Mouse (Mus musculus): ENCODE results near the gene Ino80b. TPM values are rescaled to one million over a fixed set of nuclear protein-coding genes. Genes with fewer than 3 reads are reported as not detected.
"Not testable (repeated sequence)": the region's sequence is repeated elsewhere in the genome, so short reads cannot be mapped to it uniquely, and the experiment has no call there.

Gene Ino80b
- polyA plus RNA-seq, 1 experiment from 2014 or later = 19.4 TPM

- ATAC-seq (ENCODE audit: low FRiP score) (no peak), DNase-seq (ENCODE audit: low spot score, missing footprints) (peak; percentile 93)
- Histone ChIP-seq H3K4me1 (ENCODE audit: control insufficient read depth, insufficient read depth, low read length) (peaks cover 20% of the 10 kb centered on the region), H3K27me3 (ENCODE audit: control insufficient read depth, insufficient read depth, low read length) (peaks cover 31% of the 10 kb centered on the region), H3K9ac (ENCODE audit: low read length) (peak overlapping the region; percentile 33; the same call in 1 of the 2 replicates), H3K4me3 (ENCODE audit: low read depth, low read length) (peak overlapping the region; percentile 20), H3K4me2 (peak overlapping the region; percentile 29), H3K27ac (ENCODE audit: low read depth, low read length) (no peak overlapping the region), H3K9me3 (ENCODE audit: control insufficient read depth, low read length) (no peaks in the 10 kb centered on the region), H3K36me3 (ENCODE audit: control insufficient read depth, insufficient read depth, low read length) (no peaks in the 10 kb centered on the region)
- under 1% methylated on average over 49 of the region's 49 CpGs for WGBS
These were observed 36.9 kb upstream of the Ino80b start for GRCm38 (mm10) chr6:83161921-83162641.

GRCm38 (mm10) chr6:83161442-83161841, 36.2 kb upstream of the Ino80b start:
- ATAC-seq (ENCODE audit: low FRiP score) (no peak), DNase-seq (ENCODE audit: low spot score, missing footprints) (peak; percentile 90)
- Histone ChIP-seq H3K9ac (ENCODE audit: low read length) (peak overlapping the region; percentile 30; the same call in 1 of the 2 replicates), H3K27ac (ENCODE audit: low read depth, low read length) (no peak overlapping the region), H3K4me1 (ENCODE audit: control insufficient read depth, insufficient read depth, low read length) (peaks cover 20% of the 10 kb centered on the region), H3K36me3 (ENCODE audit: control insufficient read depth, insufficient read depth, low read length) (no peaks in the 10 kb centered on the region), H3K4me3 (ENCODE audit: low read depth, low read length) (peak overlapping the region; percentile 20), H3K27me3 (ENCODE audit: control insufficient read depth, insufficient read depth, low read length) (peaks cover 31% of the 10 kb centered on the region), H3K9me3 (ENCODE audit: control insufficient read depth, low read length) (no peaks in the 10 kb centered on the region), H3K4me2 (peak overlapping the region; percentile 29)
- 4% methylated on average over 19 of the region's 19 CpGs for WGBS

DNA sequence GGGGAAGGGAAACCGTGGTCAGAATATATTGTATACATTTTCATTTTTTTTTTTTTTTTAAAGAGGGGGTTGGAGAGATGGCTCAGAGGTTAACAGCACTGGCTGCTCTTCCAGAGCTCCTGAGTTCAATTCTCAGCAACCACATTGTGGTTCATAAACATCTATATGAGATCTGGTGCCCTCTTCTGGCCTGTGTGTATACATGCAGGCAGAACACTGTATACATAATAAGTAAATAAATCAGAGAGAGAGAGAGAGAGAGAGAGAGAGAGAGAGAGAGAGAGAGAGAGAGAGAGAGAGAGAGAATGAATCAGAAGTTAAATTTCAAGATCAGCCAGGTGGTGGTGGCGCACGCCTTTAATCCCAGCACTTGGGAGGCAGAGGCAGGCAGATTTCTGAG, 34.2 kb upstream of the Ino80b start:
- DNase-seq (ENCODE audit: low spot score, missing footprints); H3K36me3 ChIP-seq (ENCODE audit: control insufficient read depth, insufficient read depth, low read length); H3K4me2 ChIP-seq; H3K9ac ChIP-seq (ENCODE audit: low read length); H3K27ac ChIP-seq (ENCODE audit: low read depth, low read length); ATAC-seq (ENCODE audit: low FRiP score); H3K9me3 ChIP-seq (ENCODE audit: control insufficient read depth, low read length); H3K4me3 ChIP-seq (ENCODE audit: low read depth, low read length): not testable (repeated sequence)
- H3K4me1 ChIP-seq (ENCODE audit: control insufficient read depth, insufficient read depth, low read length) = peaks cover 20% of the 10 kb centered on the region
- H3K27me3 ChIP-seq (ENCODE audit: control insufficient read depth, insufficient read depth, low read length) = peaks cover 31% of the 10 kb centered on the region
- 12% methylated on average over 3 of the region's 3 CpGs for WGBS

GRCm38 (mm10) chr6:83156259-83156684, 31.0 kb upstream of the Ino80b start, which contains the start of the genes Wdr54 and 1700003E16Rik:
TSS of gene Wdr54 (minus strand) at chr6:83156397.
TSS of gene 1700003E16Rik (plus strand) at chr6:83156404.
- ATAC-seq (ENCODE audit: low FRiP score) = peak; percentile 95
- H3K27me3 ChIP-seq (ENCODE audit: control insufficient read depth, insufficient read depth, low read length) = peaks cover 14% of the 10 kb centered on the region
- H3K9me3 ChIP-seq (ENCODE audit: control insufficient read depth, low read length) = no peaks in the 10 kb centered on the region
- peak within 1 kb of the TSS; percentile 71 for H3K9ac ChIP-seq (ENCODE audit: low read length)
- peaks cover 16% of the 10 kb centered on the region for H3K4me1 ChIP-seq (ENCODE audit: control insufficient read depth, insufficient read depth, low read length)
- whole genome bisulfite sequencing = 1% methylated on average over 32 of the region's 32 CpGs
- H3K27ac ChIP-seq (ENCODE audit: low read depth, low read length) = no peak within 1 kb of the TSS
- DNase-seq (ENCODE audit: low spot score, missing footprints) = peak; percentile 99
- H3K36me3 ChIP-seq (ENCODE audit: control insufficient read depth, insufficient read depth, low read length) = peaks cover 7% of the 10 kb centered on the region; the same call in 1 of the 2 replicates
- peak within 1 kb of the TSS; percentile 88 for H3K4me2 ChIP-seq
- H3K4me3 ChIP-seq (ENCODE audit: low read depth, low read length) = peak within 1 kb of the TSS; percentile 53

DNA sequence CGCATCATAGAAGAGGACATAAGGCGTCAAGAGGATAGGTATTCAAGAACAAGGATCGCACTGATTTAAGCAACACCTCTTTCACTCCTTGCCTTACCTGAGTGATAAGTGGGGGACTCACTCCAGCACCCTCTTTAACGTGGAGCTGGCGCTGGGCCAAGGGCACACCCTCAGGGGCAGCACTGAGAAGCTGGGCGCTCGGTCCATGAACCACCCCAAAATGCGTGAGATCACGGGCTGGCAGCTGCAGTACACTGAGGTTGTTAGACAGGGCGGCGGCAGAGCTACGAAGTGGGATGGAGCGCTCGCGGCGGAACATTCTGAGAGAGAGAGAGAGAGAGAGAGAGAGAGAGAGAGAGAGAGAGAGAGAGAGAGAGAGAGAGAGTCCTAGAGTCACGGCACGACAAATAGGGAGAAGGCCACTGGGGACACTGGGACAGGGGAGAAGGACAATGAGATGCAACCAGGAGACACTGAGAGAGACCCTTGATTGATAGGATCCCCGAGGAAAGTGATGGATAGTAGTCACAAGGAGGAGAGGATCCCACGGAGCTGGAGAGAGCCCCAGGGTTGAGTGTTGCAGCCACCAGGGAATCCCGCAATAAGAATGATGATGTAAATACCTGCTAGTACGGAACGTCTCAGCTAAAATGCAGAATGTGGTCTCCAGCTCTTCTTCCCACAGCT, 30.5 kb upstream of the Ino80b start:
- Histone ChIP-seq H3K4me3 (ENCODE audit: low read depth, low read length) (peak overlapping the region; percentile 53), H3K4me1 (ENCODE audit: control insufficient read depth, insufficient read depth, low read length) (peaks cover 18% of the 10 kb centered on the region), H3K4me2 (peak overlapping the region; percentile 88), H3K9ac (ENCODE audit: low read length) (peak overlapping the region; percentile 71), H3K27me3 (ENCODE audit: control insufficient read depth, insufficient read depth, low read length) (peaks cover 8% of the 10 kb centered on the region), H3K36me3 (ENCODE audit: control insufficient read depth, insufficient read depth, low read length) (peaks cover 7% of the 10 kb centered on the region; the same call in 1 of the 2 replicates), H3K9me3 (ENCODE audit: control insufficient read depth, low read length) (no peaks in the 10 kb centered on the region), H3K27ac (ENCODE audit: low read depth, low read length) (no peak overlapping the region)
- 9% methylated on average over 23 of the region's 23 CpGs for WGBS
- ATAC-seq (ENCODE audit: low FRiP score) (peak; percentile 65), DNase-seq (ENCODE audit: low spot score, missing footprints) (no peak)

GRCm38 (mm10) chr6:83153485-83153884, 28.3 kb upstream of the Ino80b start:
- H3K4me2 ChIP-seq = no peak overlapping the region
- peaks cover 11% of the 10 kb centered on the region; the same call in 1 of the 2 replicates for H3K36me3 ChIP-seq (ENCODE audit: control insufficient read depth, insufficient read depth, low read length)
- H3K27me3 ChIP-seq (ENCODE audit: control insufficient read depth, insufficient read depth, low read length) = no peaks in the 10 kb centered on the region
- DNase-seq (ENCODE audit: low spot score, missing footprints) = no peak
- H3K9ac ChIP-seq (ENCODE audit: low read length) = no peak overlapping the region
- no peak for ATAC-seq (ENCODE audit: low FRiP score)
- 76% methylated on average over 5 of the region's 5 CpGs for WGBS
- no peaks in the 10 kb centered on the region for H3K9me3 ChIP-seq (ENCODE audit: control insufficient read depth, low read length)
- peaks cover 19% of the 10 kb centered on the region for H3K4me1 ChIP-seq (ENCODE audit: control insufficient read depth, insufficient read depth, low read length)
- no peak overlapping the region for H3K27ac ChIP-seq (ENCODE audit: low read depth, low read length)
- no peak overlapping the region for H3K4me3 ChIP-seq (ENCODE audit: low read depth, low read length)

GRCm38 (mm10) chr6:83153038-83153437, 27.8 kb upstream of the Ino80b start:
- ATAC-seq (ENCODE audit: low FRiP score) = no peak
- no peak overlapping the region for H3K4me2 ChIP-seq
- peaks cover 11% of the 10 kb centered on the region; the same call in 1 of the 2 replicates for H3K36me3 ChIP-seq (ENCODE audit: control insufficient read depth, insufficient read depth, low read length)
- DNase-seq (ENCODE audit: low spot score, missing footprints) = no peak
- no peaks in the 10 kb centered on the region for H3K27me3 ChIP-seq (ENCODE audit: control insufficient read depth, insufficient read depth, low read length)
- peaks cover 19% of the 10 kb centered on the region for H3K4me1 ChIP-seq (ENCODE audit: control insufficient read depth, insufficient read depth, low read length)
- no peak overlapping the region for H3K27ac ChIP-seq (ENCODE audit: low read depth, low read length)
- no peak overlapping the region for H3K9ac ChIP-seq (ENCODE audit: low read length)
- no peaks in the 10 kb centered on the region for H3K9me3 ChIP-seq (ENCODE audit: control insufficient read depth, low read length)
- WGBS = 87% methylated on average over 12 of the region's 12 CpGs
- no peak overlapping the region for H3K4me3 ChIP-seq (ENCODE audit: low read depth, low read length)

GRCm38 (mm10) chr6:83151721-83152120, 26.5 kb upstream of the Ino80b start:
- H3K9ac ChIP-seq (ENCODE audit: low read length) = peak overlapping the region; percentile 34
- no peak overlapping the region for H3K4me2 ChIP-seq
- 21% methylated on average over 8 of the region's 8 CpGs for WGBS

GRCm38 (mm10) chr6:83147280-83147679, 22.0 kb upstream of the Ino80b start:
- H3K4me1 ChIP-seq (ENCODE audit: control insufficient read depth, insufficient read depth, low read length) = peaks cover 12% of the 10 kb centered on the region
- no peak overlapping the region for H3K4me3 ChIP-seq (ENCODE audit: low read depth, low read length)
- H3K4me2 ChIP-seq = no peak overlapping the region
- no peaks in the 10 kb centered on the region for H3K9me3 ChIP-seq (ENCODE audit: control insufficient read depth, low read length)
- 53% methylated on average over 7 of the region's 7 CpGs for WGBS
- ATAC-seq (ENCODE audit: low FRiP score) (no peak), DNase-seq (ENCODE audit: low spot score, missing footprints) (no peak)
- H3K27ac ChIP-seq (ENCODE audit: low read depth, low read length) = no peak overlapping the region
- no peaks in the 10 kb centered on the region; the same call in 1 of the 2 replicates for H3K27me3 ChIP-seq (ENCODE audit: control insufficient read depth, insufficient read depth, low read length)
- no peak overlapping the region for H3K9ac ChIP-seq (ENCODE audit: low read length)
- 0 out of 2 replicates have a peak, but pooled peaks cover 5% of the 10 kb centered on the region for H3K36me3 ChIP-seq (ENCODE audit: control insufficient read depth, insufficient read depth, low read length)

More at GRCm38 (mm10) chr6:83151721-83152120, 26.5 kb upstream of the Ino80b start:
- H3K27ac ChIP-seq (ENCODE audit: low read depth, low read length) = no peak overlapping the region
- no peaks in the 10 kb centered on the region for H3K9me3 ChIP-seq (ENCODE audit: control insufficient read depth, low read length)
- peaks cover 11% of the 10 kb centered on the region; the same call in 1 of the 2 replicates for H3K36me3 ChIP-seq (ENCODE audit: control insufficient read depth, insufficient read depth, low read length)
- no peaks in the 10 kb centered on the region for H3K27me3 ChIP-seq (ENCODE audit: control insufficient read depth, insufficient read depth, low read length)
- no peak for DNase-seq (ENCODE audit: low spot score, missing footprints)
- ATAC-seq (ENCODE audit: low FRiP score) = no peak
- H3K4me3 ChIP-seq (ENCODE audit: low read depth, low read length) = no peak overlapping the region
- peaks cover 19% of the 10 kb centered on the region for H3K4me1 ChIP-seq (ENCODE audit: control insufficient read depth, insufficient read depth, low read length)

All from midbrain, embryonic 11.5 days (tissue).